ENCODE assay signal across 19 mouse cellular contexts in the genomic region with DNA sequence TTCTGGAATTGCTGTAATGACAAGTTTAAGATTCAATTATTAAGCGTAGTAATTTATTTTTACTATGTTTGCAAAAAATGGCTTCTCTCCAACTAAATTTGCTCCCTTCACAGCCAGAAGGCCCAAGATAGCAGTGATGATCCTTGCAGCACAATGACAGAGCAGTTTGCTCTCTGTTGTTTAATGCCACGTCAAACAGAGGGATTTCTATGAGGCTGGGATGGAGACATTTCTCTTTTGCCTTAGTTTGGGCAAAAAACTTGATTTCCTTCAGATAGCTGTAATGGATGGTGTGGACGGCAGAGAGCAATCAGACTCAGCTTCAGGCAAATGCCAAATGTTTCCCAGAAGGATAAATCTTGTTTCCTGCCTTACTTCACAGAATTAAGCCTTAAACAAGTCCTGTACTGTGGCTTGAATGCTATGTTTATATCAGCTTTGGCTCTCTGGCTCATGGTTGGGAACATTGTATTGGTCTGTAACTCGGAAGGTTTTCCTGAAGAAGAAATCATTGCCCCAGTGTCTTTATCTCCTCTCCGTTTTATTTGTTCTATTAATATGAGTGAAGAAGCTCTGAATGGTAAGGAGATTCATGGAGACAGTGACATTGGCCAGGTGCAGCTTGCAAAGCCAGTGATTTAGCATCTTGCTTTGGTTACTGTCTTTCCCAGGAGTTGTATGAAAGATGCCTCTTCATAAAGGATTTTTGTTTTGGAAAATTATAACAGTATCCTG.
DNase-seq lines count a peak whose midpoint lies in the region; ATAC-seq and TF ChIP-seq lines count a peak whose summit lies in the region.
"Had no signal": no experiment of that assay in that cellular context is flagged by ENCODE, and none has a peak within 500 bp of the region (broad histone marks: within the 10 kb centered on the region; RNA-seq: fewer than 3 reads in every experiment).

No protein-coding gene starts in this region.

- DNase-seq in heart, adult 11 months = peak; percentile 70
- no peak for DNase-seq in heart, postnatal 25 days (ENCODE audit: low spot score)
- no peak for DNase-seq in limb, embryonic 10.5 days (ENCODE audit: low spot score)
- DNase-seq in thymus, adult 18-20 months = no peak
- DNase-seq: adrenal gland, adult 2 months; cerebellum, postnatal 14 days; gastrocnemius, postnatal 10 days; heart, postnatal 36 days; kidney, postnatal 25 days; liver, embryonic 13.5 days; retina, postnatal 1 day; thymus, postnatal 14 days had no signal

- H3K27me3 ChIP-seq in limb, embryonic 12.5 days = no peaks in the 10 kb centered on the region
- no peaks in the 10 kb centered on the region for H3K27me3 ChIP-seq in limb, embryonic 10.5 days (ENCODE audit: low read depth, poor library complexity, severe bottlenecking)
- H3K27me3 ChIP-seq in small intestine, adult 2 months (ENCODE audit: control insufficient read depth, insufficient read depth, low read length) = no peaks in the 10 kb centered on the region
- no peaks in the 10 kb centered on the region for H3K27me3 ChIP-seq in midbrain, embryonic 16.5 days (ENCODE audit: control insufficient read depth, insufficient read depth, low read depth, low read length)
- H3K27me3 ChIP-seq: liver, embryonic 13.5 days; midbrain, embryonic 13.5 days had no signal

- TF ChIP-seq CTCF in small intestine, adult 2 months (IDR thresholded peaks at IDR 0.05; ENCODE audit: extremely low read depth, insufficient read length, insufficient replicate concordance, low read depth, low read length) = no peak

- WGBS in limb, embryonic 12.5 days = 47% methylated on average over 5 of the region's 5 CpGs
- WGBS in limb, embryonic 10.5 days = 64% methylated on average over 5 of the region's 5 CpGs
- WGBS in small intestine, adult 2 months = 63% methylated on average over 5 of the region's 5 CpGs
- 84% methylated on average over 5 of the region's 5 CpGs for WGBS in midbrain, embryonic 16.5 days

- peak overlapping the region; percentile 29 for H3K4me2 ChIP-seq in limb, embryonic 12.5 days
- no peak overlapping the region for H3K4me2 ChIP-seq in midbrain, embryonic 16.5 days (ENCODE audit: low read length)
- H3K4me2 ChIP-seq: liver, embryonic 13.5 days; midbrain, embryonic 13.5 days had no signal

- H3K36me3 ChIP-seq in limb, embryonic 12.5 days = no peaks in the 10 kb centered on the region
- no peaks in the 10 kb centered on the region for H3K36me3 ChIP-seq in limb, embryonic 10.5 days
- no peaks in the 10 kb centered on the region for H3K36me3 ChIP-seq in small intestine, adult 2 months (ENCODE audit: control insufficient read depth, insufficient read depth, low read length)
- no peaks in the 10 kb centered on the region for H3K36me3 ChIP-seq in midbrain, embryonic 16.5 days (ENCODE audit: control insufficient read depth, insufficient read depth, low read length)
- H3K36me3 ChIP-seq: forebrain, embryonic 10.5 days; liver, embryonic 13.5 days; midbrain, embryonic 13.5 days had no signal

- no peak for ATAC-seq in limb, embryonic 12.5 days (ENCODE audit: insufficient number of reproducible peaks, insufficient read depth, low FRiP score, low TSS enrichment, low read depth)
- ATAC-seq in hematopoietic stem cell, adult 5-6 weeks (replicated peaks in 1 of 2; ENCODE audit: insufficient read depth in 1 of 2, low FRiP score in 2 of 2, low TSS enrichment in 1 of 2, low read depth in 1 of 2, poor library complexity in 2 of 2, severe bottlenecking in 2 of 2) = 0 out of 4 replicates have a peak, but pooled peaks have one; percentile 7 to 15
- ATAC-seq in midbrain, embryonic 16.5 days = no peak
- ATAC-seq: hindbrain, embryonic 16.5 days; midbrain, embryonic 13.5 days had no signal

- H3K9me3 ChIP-seq in limb, embryonic 12.5 days = no peaks in the 10 kb centered on the region
- no peaks in the 10 kb centered on the region for H3K9me3 ChIP-seq in limb, embryonic 10.5 days (replicated peaks)
- no peaks in the 10 kb centered on the region for H3K9me3 ChIP-seq in midbrain, embryonic 16.5 days (replicated peaks; ENCODE audit: control insufficient read depth, low read length, poor library complexity, severe bottlenecking)
- H3K9me3 ChIP-seq: forebrain, embryonic 10.5 days; liver, embryonic 13.5 days; midbrain, embryonic 13.5 days had no signal

- intact Hi-C loops in heart, postnatal 25 days (cut with DNase I) = no loop called here

- TF ChIP-seq POLR2A in small intestine, adult 2 months (IDR thresholded peaks at IDR 0.05; ENCODE audit: low read depth, low read length) = no peak

- no peak overlapping the region for H3K27ac ChIP-seq in limb, embryonic 12.5 days
- no peak overlapping the region for H3K27ac ChIP-seq in limb, embryonic 10.5 days
- H3K27ac ChIP-seq in small intestine, adult 2 months (ENCODE audit: insufficient read depth, low read depth, low read length) = peak overlapping the region; percentile 45; the same call in 1 of the 2 replicates
- no peak overlapping the region for H3K27ac ChIP-seq in midbrain, embryonic 16.5 days (ENCODE audit: low read length)
- H3K27ac ChIP-seq: forebrain, embryonic 10.5 days; liver, embryonic 13.5 days; midbrain, embryonic 13.5 days had no signal

- H3K4me1 ChIP-seq in limb, embryonic 12.5 days (replicated peaks) = peaks cover 20% of the 10 kb centered on the region
- peaks cover 25% of the 10 kb centered on the region for H3K4me1 ChIP-seq in limb, embryonic 10.5 days
- no peaks in the 10 kb centered on the region for H3K4me1 ChIP-seq in small intestine, adult 2 months (ENCODE audit: control insufficient read depth, insufficient read depth, insufficient read length, low read length)
- H3K4me1 ChIP-seq in midbrain, embryonic 16.5 days (ENCODE audit: control insufficient read depth, insufficient read depth, low read length) = no peaks in the 10 kb centered on the region
- H3K4me1 ChIP-seq: forebrain, embryonic 10.5 days; liver, embryonic 13.5 days; midbrain, embryonic 13.5 days had no signal

- H3K4me3 ChIP-seq in limb, embryonic 12.5 days (replicated peaks) = no peak overlapping the region
- H3K4me3 ChIP-seq in limb, embryonic 10.5 days = no peak overlapping the region
- H3K4me3 ChIP-seq in small intestine, adult 2 months (ENCODE audit: low read depth, low read length) = no peak overlapping the region
- no peak overlapping the region for H3K4me3 ChIP-seq in midbrain, embryonic 16.5 days (ENCODE audit: low read depth, low read length)
- H3K4me3 ChIP-seq: forebrain, embryonic 10.5 days; liver, embryonic 13.5 days; midbrain, embryonic 13.5 days had no signal

- H3K9ac ChIP-seq in limb, embryonic 12.5 days (replicated peaks) = no peak overlapping the region
- no peak overlapping the region for H3K9ac ChIP-seq in midbrain, embryonic 16.5 days (ENCODE audit: low read depth, low read length)
- H3K9ac ChIP-seq: liver, embryonic 13.5 days; midbrain, embryonic 13.5 days had no signal

Comparison
In these comparisons a context has a peak if more than half of its experiments do, and no peak if none do; other contexts are left out.
1. ATAC-seq: peak in hematopoietic stem cell, adult 5-6 weeks (2 of 2); none in limb, embryonic 12.5 days (single experiment) and midbrain, embryonic 16.5 days (single experiment).